Mouse (Mus musculus): ENCODE measurements at regions not wholly inside any gene's neighbourhood (a gene's known extent, or its start where the extent isn't known, plus 50 kb on each side); places are given as distances from the start of the nearest gene placed in this dataset.

GRCm38 (mm10) chr1:119189461-119190066, 136.1 kb upstream of the Gli2 start:
- no peak for TF ChIP-seq POLR2A (IDR thresholded peaks at IDR 0.05; ENCODE audit: control insufficient read depth, low read depth, low read length)
- TF ChIP-seq CTCF (IDR thresholded peaks at IDR 0.05; ENCODE audit: control insufficient read depth, insufficient read depth, insufficient replicate concordance, low read depth, low read length) = no peak
